Mouse (Mus musculus): ENCODE data around the gene Prima1.

Gene Prima1

DNA sequence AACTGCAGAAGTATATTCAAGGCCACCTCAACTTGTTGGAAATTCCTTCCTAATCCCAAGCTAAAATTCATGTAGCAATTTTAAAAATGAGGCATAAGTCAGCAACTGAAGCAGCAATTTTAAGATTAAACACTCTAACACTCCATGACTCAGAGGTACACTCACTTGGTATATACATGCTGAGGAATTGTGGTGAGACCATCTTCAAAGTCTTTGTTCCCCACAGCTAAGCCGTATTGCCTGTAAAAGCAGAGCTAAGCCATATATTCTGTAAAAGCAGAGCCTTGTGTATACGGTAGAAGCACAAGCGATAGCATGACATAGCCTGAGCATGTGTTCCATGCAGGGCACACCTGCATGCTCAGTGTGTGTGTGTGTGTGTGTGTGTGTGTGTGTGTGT, 86.5 kb downstream of the Prima1 start:
- no peak for DNase-seq (ENCODE audit: low read depth, low spot score)

DNA sequence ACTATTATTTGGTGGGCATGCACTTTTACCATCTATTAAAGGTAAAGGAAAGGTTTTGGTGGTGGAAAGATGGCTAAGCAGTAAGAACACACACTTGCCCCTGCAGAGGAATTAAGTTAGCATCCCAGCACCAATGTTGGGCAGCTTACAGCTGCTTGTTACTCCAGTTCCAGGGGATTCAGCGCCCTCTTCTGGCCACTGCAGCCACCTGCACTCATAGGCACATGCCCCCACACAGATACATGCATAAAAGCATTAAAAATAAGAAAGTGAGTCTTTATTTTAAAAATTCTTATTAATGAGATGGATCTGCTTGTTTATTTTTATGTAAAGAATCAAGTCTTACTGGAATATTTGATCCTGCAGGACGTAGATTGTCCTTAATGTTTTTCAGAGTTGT, 87.0 kb downstream of the Prima1 start:
- no peak for DNase-seq (ENCODE audit: low read depth, low spot score)

DNA sequence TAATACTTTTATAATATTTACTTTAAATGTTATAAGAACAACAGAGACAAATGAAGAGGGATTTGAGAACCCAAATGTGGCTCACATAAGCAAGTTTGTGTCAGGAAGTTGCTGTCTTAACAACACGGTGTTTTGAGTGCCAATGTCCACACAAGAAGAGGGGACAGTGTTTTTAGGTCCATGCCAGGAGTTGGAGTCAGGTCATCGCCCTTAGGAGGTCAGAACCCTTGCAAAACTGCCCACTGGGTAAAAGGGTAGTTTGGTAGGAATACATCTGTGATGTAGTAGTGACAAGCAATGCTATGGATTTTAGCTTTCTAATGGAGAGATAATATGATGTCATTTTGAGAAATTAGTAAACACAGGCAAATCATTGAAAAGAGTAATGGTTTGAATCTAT, 91.7 kb downstream of the Prima1 start:
- DNase-seq (ENCODE audit: low read depth, low spot score) = no peak

Measured in mesoderm, embryonic 11.5 days (tissue).